Mouse (Mus musculus): ENCODE measurements at regions not wholly inside any gene's neighbourhood (a gene's known extent, or its start where the extent isn't known, plus 50 kb on each side); places are given as distances from the start of the nearest gene placed in this dataset.

DNA sequence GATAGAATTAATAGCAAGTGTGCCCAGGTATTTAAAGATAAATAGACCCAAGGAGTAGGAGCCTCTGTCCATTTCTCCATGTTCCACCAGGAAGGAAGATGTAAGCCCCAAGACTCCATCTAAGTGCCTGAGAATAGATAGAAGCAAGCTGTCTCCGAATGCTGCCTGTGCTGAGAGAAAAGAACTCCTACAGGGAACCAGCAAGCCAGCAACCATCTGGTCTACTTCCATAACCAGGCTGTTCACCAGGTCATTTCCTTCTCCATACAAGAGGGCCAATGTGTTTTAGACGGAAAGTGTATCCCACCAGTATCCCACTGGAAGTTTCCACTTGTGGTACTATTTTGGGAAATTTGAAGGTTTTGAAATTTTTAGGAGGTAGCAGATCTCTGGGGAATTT is 418.4 kb upstream of the Camk1g start:
- H3K4me1 ChIP-seq = peaks cover 7% of the 10 kb centered on the region
- H3K4me3 ChIP-seq = no peak overlapping the region
- no peak overlapping the region for H3K27ac ChIP-seq (replicated peaks)
- no peak for DNase-seq (ENCODE audit: low spot score)
- 89% methylated on average over 2 of the region's 2 CpGs for WGBS
- no peaks in the 10 kb centered on the region for H3K36me3 ChIP-seq
- no peaks in the 10 kb centered on the region for H3K9me3 ChIP-seq (replicated peaks)
- peaks cover 23% of the 10 kb centered on the region for H3K27me3 ChIP-seq (ENCODE audit: low read depth, poor library complexity, severe bottlenecking)

- Histone ChIP-seq H3K27me3 (ENCODE audit: low read depth, poor library complexity, severe bottlenecking) (peaks cover 31% of the 10 kb centered on the region), H3K27ac (replicated peaks) (no peak overlapping the region), H3K9me3 (replicated peaks) (no peaks in the 10 kb centered on the region), H3K4me3 (no peak overlapping the region), H3K36me3 (no peaks in the 10 kb centered on the region), H3K4me1 (peaks cover 7% of the 10 kb centered on the region)
- no peak for DNase-seq (ENCODE audit: low spot score)
- WGBS = 25% methylated on average over 1 of the region's 1 CpGs
Measured at GRCm38 (mm10) chr1:193787417-193787816, 417.3 kb upstream of the Camk1g start.

DNA sequence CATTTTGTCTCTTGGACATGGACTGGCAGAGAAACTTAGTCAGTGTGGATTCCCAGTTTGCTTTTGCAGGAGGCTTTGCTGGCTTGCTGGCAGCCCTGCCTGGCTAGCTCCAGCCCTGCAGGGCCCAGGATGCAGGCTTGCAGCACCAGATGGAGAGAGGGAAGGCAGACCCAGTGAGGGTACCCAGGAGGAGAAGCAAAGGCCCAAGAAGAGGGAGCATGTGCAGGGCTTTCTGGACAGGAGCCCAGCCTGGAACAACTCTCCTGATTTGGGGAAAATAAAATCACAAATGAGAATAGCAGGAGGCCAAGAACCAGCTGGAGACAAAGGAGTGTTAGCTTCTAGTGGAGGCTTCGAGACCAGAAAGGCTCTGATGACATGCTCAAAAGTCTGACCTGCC is 414.9 kb upstream of the Camk1g start:
- Histone ChIP-seq H3K27me3 (ENCODE audit: low read depth, poor library complexity, severe bottlenecking) (peaks cover 45% of the 10 kb centered on the region), H3K4me1 (peaks cover 7% of the 10 kb centered on the region), H3K9me3 (replicated peaks) (no peaks in the 10 kb centered on the region), H3K36me3 (no peaks in the 10 kb centered on the region), H3K4me3 (no peak overlapping the region), H3K27ac (replicated peaks) (0 out of 2 replicates have a peak overlapping the region, but pooled peaks have one; percentile 49)
- 74% methylated on average over 1 of the region's 1 CpGs for WGBS
- no peak for DNase-seq (ENCODE audit: low spot score)

GRCm38 (mm10) chr1:193784526-193784925 is 414.4 kb upstream of the Camk1g start:
- no peak for DNase-seq (ENCODE audit: low spot score)
- Histone ChIP-seq H3K36me3 (no peaks in the 10 kb centered on the region), H3K4me1 (peaks cover 7% of the 10 kb centered on the region), H3K4me3 (no peak overlapping the region), H3K9me3 (replicated peaks) (no peaks in the 10 kb centered on the region), H3K27me3 (ENCODE audit: low read depth, poor library complexity, severe bottlenecking) (peaks cover 45% of the 10 kb centered on the region), H3K27ac (replicated peaks) (no peak overlapping the region)
- 73% methylated on average over 2 of the region's 2 CpGs for WGBS

DNA sequence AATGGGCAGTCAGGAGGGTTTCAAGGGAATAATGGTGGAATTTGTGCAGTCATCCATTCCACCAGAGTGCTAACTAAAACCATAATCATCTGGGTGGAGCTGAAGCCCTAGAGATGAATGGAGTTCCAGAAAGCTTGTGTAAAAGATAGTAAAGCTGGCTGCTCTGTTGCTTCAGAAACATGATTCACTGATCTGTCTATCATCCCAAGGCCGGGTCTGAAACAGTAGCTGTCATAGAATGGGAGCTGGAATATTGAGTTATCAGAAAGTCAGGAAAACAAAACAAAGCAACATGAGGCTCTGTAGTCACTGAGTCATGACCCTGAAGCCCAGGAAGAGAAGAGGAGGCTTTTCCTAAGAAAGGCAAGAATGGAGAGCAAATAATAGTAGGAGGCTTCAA is 408.1 kb upstream of the Camk1g start:
- H3K9me3 ChIP-seq (replicated peaks) = no peaks in the 10 kb centered on the region
- H3K4me1 ChIP-seq = peaks cover 5% of the 10 kb centered on the region; the same call in 1 of the 2 replicates
- peaks cover 26% of the 10 kb centered on the region for H3K27me3 ChIP-seq (ENCODE audit: low read depth, poor library complexity, severe bottlenecking)
- WGBS = 58% methylated on average over 1 of the region's 1 CpGs
- no peak for DNase-seq (ENCODE audit: low spot score)
- H3K27ac ChIP-seq (replicated peaks) = no peak overlapping the region
- no peaks in the 10 kb centered on the region for H3K36me3 ChIP-seq
- H3K4me3 ChIP-seq = no peak overlapping the region

DNA sequence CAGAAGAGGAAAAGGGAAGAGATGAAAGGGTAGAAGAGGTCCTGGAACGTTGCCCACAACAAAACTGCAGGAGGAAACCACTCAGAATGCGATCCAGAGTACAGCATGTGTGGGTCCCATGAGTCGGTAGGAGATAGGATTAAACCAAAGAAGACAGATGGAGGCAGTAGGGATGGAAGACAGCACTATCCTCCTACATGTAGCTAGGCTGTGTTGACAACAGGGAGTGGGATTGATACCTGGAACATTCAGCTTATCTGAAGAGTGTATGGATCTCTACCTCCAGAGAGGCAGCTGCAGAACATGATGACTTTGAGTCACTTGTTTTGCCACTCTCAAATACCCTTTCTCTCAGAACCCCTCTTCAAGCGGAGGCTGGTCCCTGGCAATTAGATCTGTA is 399.4 kb upstream of the Camk1g start:
- no peak for DNase-seq (ENCODE audit: low spot score)
- H3K4me3 ChIP-seq = no peak overlapping the region
- no peaks in the 10 kb centered on the region for H3K4me1 ChIP-seq
- H3K27ac ChIP-seq (replicated peaks) = no peak overlapping the region
- 87% methylated on average over 4 of the region's 4 CpGs for WGBS
- peaks cover 11% of the 10 kb centered on the region for H3K27me3 ChIP-seq (ENCODE audit: low read depth, poor library complexity, severe bottlenecking)
- H3K9me3 ChIP-seq (replicated peaks) = no peaks in the 10 kb centered on the region
- no peaks in the 10 kb centered on the region for H3K36me3 ChIP-seq

DNA sequence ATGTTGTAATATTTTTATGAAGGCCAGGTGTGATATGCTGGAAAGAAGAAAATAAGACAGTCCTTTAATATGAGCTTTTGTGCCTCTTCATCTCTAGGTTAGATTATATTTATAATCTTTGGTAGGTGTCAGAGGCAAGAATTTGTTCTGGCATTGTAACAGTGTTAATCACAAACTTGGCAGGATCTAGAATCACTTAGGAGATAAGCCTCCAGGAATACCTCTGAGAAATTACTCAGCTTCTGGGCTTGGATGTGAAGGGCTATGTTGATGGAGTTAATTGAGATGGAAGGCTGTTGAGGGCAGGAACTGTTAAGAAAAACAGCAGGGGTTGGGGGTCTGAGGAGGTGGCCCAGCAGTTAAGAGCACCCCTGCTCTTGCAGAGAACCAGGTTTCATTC is 394.0 kb upstream of the Camk1g start:
- no peak for DNase-seq (ENCODE audit: low spot score)
- no peaks in the 10 kb centered on the region for H3K27me3 ChIP-seq (ENCODE audit: low read depth, poor library complexity, severe bottlenecking)
- no peaks in the 10 kb centered on the region for H3K4me1 ChIP-seq

DNA sequence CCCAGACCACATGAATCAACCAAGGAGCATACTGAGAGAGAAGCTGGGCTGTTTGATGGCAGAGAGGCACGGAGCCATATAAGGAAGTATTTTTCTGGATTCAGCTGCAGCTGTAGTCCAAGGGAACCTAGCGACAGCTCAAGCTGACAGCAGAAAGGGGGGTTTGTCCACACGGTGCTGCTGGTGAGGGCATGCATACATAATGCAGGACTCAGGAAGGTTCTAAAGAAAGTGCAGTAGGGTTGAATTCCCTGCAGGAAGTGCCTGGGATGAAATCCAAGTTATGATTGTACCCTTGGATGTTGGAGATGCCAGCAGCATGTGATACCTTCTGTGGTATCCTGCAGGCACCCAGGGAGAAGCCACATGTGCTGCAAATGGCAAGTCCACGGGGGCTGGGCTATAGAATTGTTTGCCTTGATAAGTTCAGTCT is 381.7 kb upstream of the Camk1g start:
- no peak for DNase-seq (ENCODE audit: low spot score)
- H3K4me1 ChIP-seq = peaks cover 3% of the 10 kb centered on the region; the same call in 1 of the 2 replicates
- no peaks in the 10 kb centered on the region for H3K9me3 ChIP-seq (replicated peaks)
- H3K27me3 ChIP-seq (ENCODE audit: low read depth, poor library complexity, severe bottlenecking) = no peaks in the 10 kb centered on the region
- 52% methylated on average over 4 of the region's 4 CpGs for whole genome bisulfite sequencing
- H3K27ac ChIP-seq (replicated peaks) = no peak overlapping the region
- no peaks in the 10 kb centered on the region for H3K36me3 ChIP-seq
- no peak overlapping the region for H3K4me3 ChIP-seq

More for the DNA sequence above, 394.0 kb upstream of the Camk1g start:
- Histone ChIP-seq H3K27ac (replicated peaks) (no peak overlapping the region), H3K9me3 (replicated peaks) (no peaks in the 10 kb centered on the region), H3K36me3 (no peaks in the 10 kb centered on the region), H3K4me3 (no peak overlapping the region)

DNA sequence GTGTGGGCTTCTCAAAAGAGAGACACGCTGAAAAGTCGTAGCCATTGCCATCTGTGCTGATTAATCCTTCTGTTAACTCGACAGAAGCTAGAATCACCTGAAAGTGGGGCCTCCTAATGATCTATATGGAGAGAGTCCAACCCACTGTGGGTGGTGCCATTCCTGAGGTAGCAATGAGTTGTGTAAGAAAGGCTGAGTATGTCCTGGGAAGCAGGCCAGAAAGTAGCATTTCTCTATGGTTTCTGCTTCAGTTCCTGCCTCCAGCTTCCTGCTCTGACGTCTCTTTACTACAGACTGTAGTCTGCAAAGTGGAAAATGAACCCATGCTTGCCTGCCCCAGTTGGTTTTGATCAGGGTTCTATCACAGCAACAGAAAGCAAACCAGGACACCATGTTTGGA is 380.8 kb upstream of the Camk1g start:
- Histone ChIP-seq H3K4me1 (peaks cover 3% of the 10 kb centered on the region; the same call in 1 of the 2 replicates), H3K27me3 (ENCODE audit: low read depth, poor library complexity, severe bottlenecking) (no peaks in the 10 kb centered on the region), H3K9me3 (replicated peaks) (no peaks in the 10 kb centered on the region), H3K27ac (replicated peaks) (no peak overlapping the region), H3K4me3 (no peak overlapping the region), H3K36me3 (no peaks in the 10 kb centered on the region)
- DNase-seq (ENCODE audit: low spot score) = no peak
- 70% methylated on average over 4 of the region's 4 CpGs for WGBS

GRCm38 (mm10) chr1:193747426-193747960 is 377.4 kb upstream of the Camk1g start:
- Histone ChIP-seq H3K4me3 (no peak overlapping the region), H3K9me3 (replicated peaks) (no peaks in the 10 kb centered on the region), H3K27me3 (ENCODE audit: low read depth, poor library complexity, severe bottlenecking) (no peaks in the 10 kb centered on the region), H3K4me1 (peaks cover 3% of the 10 kb centered on the region; the same call in 1 of the 2 replicates), H3K27ac (replicated peaks) (no peak overlapping the region), H3K36me3 (no peaks in the 10 kb centered on the region)
- 81% methylated on average over 6 of the region's 6 CpGs for WGBS
- DNase-seq (ENCODE audit: low spot score) = no peak

GRCm38 (mm10) chr1:193742688-193743087 is 372.6 kb upstream of the Camk1g start:
- no peak overlapping the region for H3K4me3 ChIP-seq
- no peaks in the 10 kb centered on the region for H3K36me3 ChIP-seq
- H3K4me1 ChIP-seq = peaks cover 12% of the 10 kb centered on the region
- no peaks in the 10 kb centered on the region; the same call in 1 of the 2 replicates for H3K27me3 ChIP-seq (ENCODE audit: low read depth, poor library complexity, severe bottlenecking)
- 86% methylated on average over 2 of the region's 2 CpGs for WGBS
- DNase-seq (ENCODE audit: low spot score) = no peak
- H3K27ac ChIP-seq (replicated peaks) = no peak overlapping the region
- H3K9me3 ChIP-seq (replicated peaks) = no peaks in the 10 kb centered on the region

- no peak for DNase-seq (ENCODE audit: low spot score)
- H3K4me1 ChIP-seq = peaks cover 33% of the 10 kb centered on the region
- no peak overlapping the region for H3K4me3 ChIP-seq
- H3K36me3 ChIP-seq = no peaks in the 10 kb centered on the region
- peaks cover 6% of the 10 kb centered on the region; the same call in 1 of the 2 replicates for H3K27me3 ChIP-seq (ENCODE audit: low read depth, poor library complexity, severe bottlenecking)
- WGBS = 74% methylated on average over 6 of the region's 6 CpGs
- H3K9me3 ChIP-seq (replicated peaks) = no peaks in the 10 kb centered on the region
- H3K27ac ChIP-seq (replicated peaks) = no peak overlapping the region
Measured at GRCm38 (mm10) chr1:193738821-193739220, 368.7 kb upstream of the Camk1g start.

- H3K9me3 ChIP-seq (replicated peaks) = no peaks in the 10 kb centered on the region
- peaks cover 61% of the 10 kb centered on the region for H3K4me1 ChIP-seq
- 96% methylated on average over 1 of the region's 1 CpGs for WGBS
- no peak overlapping the region for H3K4me3 ChIP-seq
- H3K36me3 ChIP-seq = no peaks in the 10 kb centered on the region
- DNase-seq (ENCODE audit: low spot score) = no peak
- peaks cover 6% of the 10 kb centered on the region; the same call in 1 of the 2 replicates for H3K27me3 ChIP-seq (ENCODE audit: low read depth, poor library complexity, severe bottlenecking)
- no peak overlapping the region for H3K27ac ChIP-seq (replicated peaks)
Measured at GRCm38 (mm10) chr1:193735949-193736518, 365.9 kb upstream of the Camk1g start.

All from midbrain, embryonic 10.5 days (tissue).